Mouse (Mus musculus) neutrophil, adult 83 days (primary cell): ENCODE measurements around the gene Dtx2. TPM values are rescaled to one million over a fixed set of nuclear protein-coding genes. Genes with fewer than 3 reads are reported as not detected.

ENCODE experiments used
- total RNA-seq, 2 experiments: library from RNA; stranded (reverse); gene quantifications; one replicate each; pipeline ENCODE4 v1.2.4; 2023

The Dtx2 gene
- total RNA-seq: 10 to 100 TPM; 16.0 to 16.8 TPM

DNA sequence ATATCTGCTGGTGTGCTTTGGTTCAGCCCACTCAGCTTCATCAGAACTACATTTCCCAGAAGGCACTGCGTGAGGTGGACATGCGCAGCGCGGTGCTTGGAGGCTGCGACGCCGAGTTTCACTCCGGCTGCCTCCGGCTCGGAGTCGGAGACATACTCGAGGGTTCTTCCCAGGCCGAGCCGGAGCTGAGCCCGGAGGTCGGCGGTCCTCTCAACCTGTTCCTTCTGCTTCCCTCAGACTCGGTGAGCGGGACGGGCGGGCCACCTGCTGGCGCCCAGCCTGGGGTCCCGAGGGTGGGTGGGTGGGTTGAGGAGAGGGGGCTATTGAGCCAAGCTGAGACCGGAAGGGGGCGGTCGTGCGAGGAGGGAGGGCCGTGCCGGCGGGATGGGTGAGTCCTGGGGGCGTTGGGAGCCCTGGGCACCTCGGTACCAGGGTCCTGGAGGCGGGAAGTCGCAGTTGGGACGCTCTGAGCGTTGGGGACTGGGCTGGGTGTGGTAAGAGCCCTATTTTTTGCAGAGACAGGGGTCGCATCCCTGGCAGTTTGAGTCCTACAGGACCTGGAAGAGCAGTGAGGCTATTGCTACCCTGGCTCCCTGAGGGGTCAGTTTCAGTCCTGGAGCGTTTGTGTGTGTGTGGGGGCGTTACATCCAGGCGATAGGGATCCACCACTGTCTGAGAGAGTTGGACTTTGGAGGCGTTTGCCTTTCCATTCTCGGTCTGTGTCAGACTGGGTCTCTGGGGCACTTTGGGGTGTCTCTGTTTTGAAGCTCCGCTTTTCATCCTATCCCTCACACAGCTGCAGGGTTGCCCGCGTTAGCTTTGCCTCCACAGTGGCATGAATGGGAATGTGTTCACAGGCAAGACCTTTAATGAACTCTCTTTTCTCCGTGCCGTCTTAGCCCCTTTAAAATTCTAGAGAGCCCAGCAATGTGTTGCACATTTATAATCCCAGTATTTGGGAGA is at the start of gene Dtx2:
Gene Dtx2, plus strand, starts transcription at position 76 of the 963 bp plus-strand sequence.

GRCm38 (mm10) chr5:135974365-135974764 is 20.2 kb upstream of the Dtx2 start, which contains the start of gene Ssc4d:
Ssc4d (minus strand) TSS chr5:135974531.

DNA sequence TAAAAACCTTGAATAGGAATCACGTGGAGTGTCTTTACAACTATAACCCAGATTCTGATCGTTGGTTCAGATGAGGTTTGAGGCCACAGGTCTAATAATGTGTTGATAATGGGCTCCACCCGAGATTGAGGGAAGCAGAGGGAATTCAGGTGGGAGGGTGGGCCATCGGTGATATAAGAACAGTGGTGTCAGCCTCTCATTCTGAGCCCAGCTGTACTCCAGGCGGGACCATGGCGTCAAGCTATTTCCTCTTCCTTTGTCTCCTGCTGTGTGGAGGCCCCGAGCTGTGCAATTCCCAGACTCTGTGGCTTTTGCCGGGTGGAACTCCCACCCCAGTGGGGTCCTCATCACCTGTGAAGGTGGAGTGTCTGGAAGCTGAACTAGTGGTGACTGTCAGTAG is 14.7 kb upstream of the Dtx2 start, which contains the start of gene Zp3:
Gene Zp3, plus strand, starts transcription at position 196 of the 400 bp plus-strand sequence.

DNA sequence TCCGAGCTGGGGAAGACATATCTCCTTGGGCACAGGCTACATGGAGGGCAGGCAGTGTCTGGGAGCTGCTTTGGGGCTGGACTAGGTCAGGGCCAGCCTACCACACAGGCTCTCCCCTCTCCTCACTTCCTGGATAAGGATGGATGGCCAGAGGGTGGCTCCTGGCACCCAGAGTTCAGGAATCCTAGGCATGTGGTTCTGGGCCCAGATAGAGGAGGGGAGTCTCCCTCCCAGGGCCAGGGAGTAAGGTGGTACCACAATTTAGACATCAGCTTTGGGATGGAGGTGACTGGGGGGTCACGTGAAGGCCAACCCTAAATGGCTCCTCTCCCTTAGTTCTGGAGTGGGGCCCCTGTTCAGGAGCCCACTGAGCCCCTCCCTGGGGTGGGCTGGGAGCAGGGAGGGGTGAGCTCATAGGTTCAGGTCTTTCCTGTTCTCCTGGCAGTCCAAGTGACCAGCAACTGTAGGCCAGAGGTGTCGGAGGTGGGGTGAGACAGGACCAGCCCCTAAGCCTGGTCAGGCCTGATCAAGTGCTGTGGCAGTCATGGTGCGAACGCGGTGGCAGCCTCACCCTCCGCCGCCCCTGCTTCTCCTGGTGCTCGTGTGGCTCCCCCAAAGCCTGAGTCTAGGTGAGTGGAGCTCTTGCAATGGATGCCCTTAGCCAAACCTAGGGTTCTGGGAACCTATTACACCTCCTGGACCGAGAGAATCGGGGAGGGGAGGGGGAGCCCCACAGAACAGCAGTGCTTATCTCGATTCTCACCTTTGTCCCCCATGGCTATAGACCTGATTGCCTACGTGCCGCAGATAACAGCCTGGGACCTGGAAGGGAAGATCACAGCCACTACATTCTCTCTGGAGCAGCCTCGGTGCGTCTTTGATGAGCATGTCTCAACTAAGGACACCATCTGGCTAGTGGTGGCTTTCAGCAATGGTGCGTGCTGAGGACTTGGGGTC is 43.9 kb downstream of the Dtx2 start, which contains the start of gene Upk3b:
Gene Upk3b, plus strand, starts transcription at position 239 of the 957 bp plus-strand sequence.

DNA sequence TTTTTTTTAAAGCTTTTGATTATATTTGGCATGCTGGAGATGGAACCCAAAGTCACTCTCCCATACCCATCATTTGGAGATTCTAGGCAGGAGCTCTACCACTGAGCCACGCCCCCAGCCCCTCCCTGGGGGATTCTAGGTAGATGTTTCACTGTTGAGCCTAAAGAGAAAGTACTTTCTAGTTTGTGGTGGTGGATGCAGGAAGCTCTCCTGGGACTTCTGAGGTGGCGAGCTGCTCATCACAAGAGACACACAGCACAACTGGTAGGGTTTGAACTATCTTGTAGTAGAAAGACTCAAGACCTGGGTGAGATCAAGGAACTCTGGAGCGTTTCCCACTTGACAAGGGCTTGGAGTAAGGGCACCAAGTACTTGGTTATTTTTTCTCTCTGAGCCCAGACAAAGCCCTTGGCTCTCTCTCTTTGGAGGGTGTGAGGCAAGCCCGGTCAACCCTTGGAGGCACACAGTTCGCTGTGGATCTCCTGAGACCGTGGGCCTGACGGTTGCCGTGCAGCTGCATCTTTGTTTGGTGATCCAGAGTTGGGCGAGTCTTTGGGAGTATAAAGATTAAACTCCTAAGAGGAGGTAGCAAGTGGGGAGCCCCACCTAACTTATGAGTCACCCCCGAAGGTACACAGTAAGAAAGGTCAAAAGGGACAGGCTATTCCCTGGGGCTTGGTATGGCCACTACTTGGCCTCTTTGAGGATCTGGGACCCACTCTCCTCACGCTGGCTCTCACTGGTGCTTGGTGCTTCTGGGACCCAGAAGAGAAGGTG is 59.9 kb downstream of the Dtx2 start, which contains the start of gene Upk3bl:
Gene Upk3bl, plus strand, starts transcription at position 192 of the 777 bp plus-strand sequence.

Other genes with a start within 250 kb of the Dtx2 start
- under 1 TPM; 0.33 to 0.72 TPM for gene Styxl1, start 216.4 kb upstream of the Dtx2 start, total RNA-seq
- 100 to 1,000 TPM; 231 to 250 TPM for gene Mdh2, start 216.3 kb upstream of the Dtx2 start, total RNA-seq
- not detected for gene Srrm3, start 187.9 kb upstream of the Dtx2 start, total RNA-seq
- not detected for gene Hspb1, start 106.9 kb upstream of the Dtx2 start, total RNA-seq
- gene Ywhag, start 60.2 kb upstream of the Dtx2 start, total RNA-seq: 100 to 1,000 TPM; 108 to 112 TPM
- gene Ssc4d, start 20.3 kb upstream of the Dtx2 start, total RNA-seq: 1 to 10 TPM; 5.8 to 7.8 TPM
- not detected for gene Zp3, start 14.7 kb upstream of the Dtx2 start, total RNA-seq
- not detected for gene Upk3b, start 43.7 kb downstream of the Dtx2 start, total RNA-seq
- gene Upk3bl, start 59.7 kb downstream of the Dtx2 start, total RNA-seq: not detected
- 10 to 100 TPM; 26.6 to 29.9 TPM for gene Rasa4, start 89.1 kb downstream of the Dtx2 start, total RNA-seq
- gene Polr2j, start 121.8 kb downstream of the Dtx2 start, total RNA-seq: 10 to 100 TPM; 66.5 to 73.2 TPM
- gene Lrwd1, start 141.3 kb downstream of the Dtx2 start, total RNA-seq: 10 to 100 TPM; 41.1 to 41.6 TPM
- 10 to 100 TPM; 17.0 to 17.3 TPM for gene Alkbh4, start 141.3 kb downstream of the Dtx2 start, total RNA-seq
- gene Orai2, start 175.9 kb downstream of the Dtx2 start, total RNA-seq: 10 to 100 TPM; 69.8 to 71.9 TPM
- 10 to 100 TPM; 18.0 to 22.7 TPM for gene Prkrip1, start 204.2 kb downstream of the Dtx2 start, total RNA-seq